Mouse (Mus musculus) heart, embryonic 14.5 days (tissue): ENCODE results near the gene Ech1. TPM values are rescaled to one million over a fixed set of nuclear protein-coding genes. Genes with fewer than 3 reads are reported as not detected.
"Not testable (repeated sequence)": the region's sequence is repeated elsewhere in the genome, so short reads cannot be mapped to it uniquely, and the experiment has no call there.

ENCODE experiments used
- ATAC-seq: fragments of 200-750 bp; cut with Nextera tagmentation; 2 replicates; pipeline ENCODE4 v1.8.0; 2017; ENCODE audit warnings: low read depth, moderate TSS enrichment; ENCODE audit not compliant: insufficient number of reproducible peaks, insufficient read depth, low FRiP score
- H3K27ac ChIP-seq, 2 experiments: fragments of 200-500 bp in 1 of 2; fragments of 300-500 bp in 1 of 2; sonication (generic) in 1 of 2; replicated peaks in 1 of 2; 2 replicates each; pipeline ENCODE4 v1.5.1; 2012 to 2014; ENCODE audit warnings: low read depth in 2 of 2, low read length in 2 of 2, control low read depth in 1 of 2, mild to moderate bottlenecking in 1 of 2, mixed read lengths in 1 of 2; ENCODE audit not compliant: control insufficient read depth in 1 of 2, insufficient read depth in 1 of 2
- H3K27me3 ChIP-seq: fragments of 300-500 bp; sonication (generic); 2 replicates; pipeline ENCODE4 v1.6.1; 2014; ENCODE audit warnings: mild to moderate bottlenecking, low read length, control low read depth; ENCODE audit not compliant: control insufficient read depth, insufficient read depth
- H3K36me3 ChIP-seq: fragments of 300-500 bp; sonication (generic); 2 replicates; pipeline ENCODE4 v1.6.1; 2014; ENCODE audit warnings: mild to moderate bottlenecking, control low read depth, low read length, mixed read lengths; ENCODE audit not compliant: control insufficient read depth, insufficient read depth
- H3K4me1 ChIP-seq, 2 experiments: fragments of 200-500 bp in 1 of 2; fragments of 300-500 bp in 1 of 2; sonication (generic) in 1 of 2; 2 replicates each; pipeline ENCODE4 v1.6.1; 2012 to 2014; ENCODE audit warnings: low read length in 2 of 2, control low read depth in 1 of 2, mixed read lengths in 1 of 2; ENCODE audit not compliant: control insufficient read depth in 2 of 2, insufficient read depth in 2 of 2
- H3K4me2 ChIP-seq: fragments of 300-500 bp; sonication (generic); 2 replicates; pipeline ENCODE4 v1.6.1; 2014; ENCODE audit warnings: mild to moderate bottlenecking, low read length
- H3K4me3 ChIP-seq, 2 experiments: fragments of 200-500 bp in 1 of 2; fragments of 300-500 bp in 1 of 2; sonication (generic) in 1 of 2; 2 replicates each; pipeline ENCODE4 v1.5.1; 2012 to 2014; ENCODE audit warnings: low read length in 2 of 2, mild to moderate bottlenecking in 2 of 2, control low read depth in 1 of 2, low read depth in 1 of 2, moderate library complexity in 1 of 2; ENCODE audit not compliant: control insufficient read depth in 1 of 2, insufficient read depth in 1 of 2
- H3K9ac ChIP-seq: fragments of 300-500 bp; sonication (generic); 2 replicates; pipeline ENCODE4 v1.6.1; 2014; ENCODE audit warnings: mild to moderate bottlenecking, low read length
- H3K9me3 ChIP-seq: fragments of 300-500 bp; sonication (generic); 2 replicates; pipeline ENCODE4 v1.6.1; 2016; ENCODE audit warnings: low read length, control low read depth; ENCODE audit not compliant: control insufficient read depth
- WGBS: fragments of 180-500 bp; shearing (Covaris S2); extraction: QIAGEN DNeasy Blood & Tissue Kit; methylation state at CpG from one replicate; pipeline ENCODE4 v1.1.7; 2014; 5-methylcytosine and 5-hydroxymethylcytosine counted together
- polyA plus RNA-seq: library from polyadenylated mRNA; unstranded; fragments of >200 nt; fragmentation: Nextera tagmentation; extraction: Ambion mirVana; gene quantifications from 2 replicates; pipeline ENCODE4 v1.2.1, GENCODE M21; 2014

The Ech1 gene
- polyA plus RNA-seq, 1 experiment from 2014 or later = 252 TPM

GRCm38 (mm10) chr7:28864288-28864750 lies 39.3 kb downstream of the Ech1 start:
- peak overlapping the region; percentile 23 for H3K4me2 ChIP-seq
- H3K27ac ChIP-seq = peak overlapping the region in 1 of 2 experiments; percentile 39; a peak in 1 of 4 replicates
- no peak overlapping the region for H3K4me3 ChIP-seq

DNA sequence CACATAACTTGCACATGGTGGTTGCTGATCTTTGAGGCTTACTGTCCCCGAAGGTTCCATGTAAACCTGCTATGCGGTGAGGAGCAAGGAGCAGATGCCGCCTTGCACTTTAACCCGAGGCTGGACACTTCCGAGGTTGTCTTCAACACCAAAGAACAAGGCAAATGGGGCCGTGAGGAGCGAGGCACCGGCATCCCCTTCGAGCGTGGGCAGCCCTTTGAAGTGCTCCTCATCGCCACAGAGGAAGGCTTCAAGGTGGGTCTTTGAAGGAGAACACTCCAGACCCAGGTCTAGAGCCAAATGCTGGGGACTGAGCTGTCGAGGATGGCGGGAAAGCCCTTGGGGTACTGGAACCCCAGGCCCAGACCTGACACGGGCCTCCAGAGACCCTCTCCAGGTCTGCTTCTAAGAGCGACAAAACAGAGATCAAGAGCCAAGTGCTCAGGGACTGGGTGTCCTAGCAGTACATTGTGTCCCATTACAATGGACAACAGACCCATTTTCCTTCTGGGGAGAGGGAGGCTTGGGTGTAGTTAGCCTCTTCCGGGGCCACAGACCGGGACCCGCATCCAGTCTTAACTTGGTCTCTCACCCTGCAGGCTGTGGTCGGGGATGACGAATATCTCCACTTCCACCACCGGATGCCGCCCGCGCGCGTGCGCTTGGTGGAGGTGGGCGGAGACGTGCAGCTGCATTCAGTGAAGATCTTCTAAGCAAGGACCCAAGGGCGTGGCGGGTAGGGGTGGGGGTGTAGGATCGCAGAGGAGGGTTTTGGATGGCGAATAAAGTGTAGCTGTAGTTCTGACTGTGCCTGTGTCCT lies 40.7 kb downstream of the Ech1 start:
- Histone ChIP-seq H3K36me3 (no peaks in the 10 kb centered on the region), H3K4me1 (peaks cover 19 to 20% of the 10 kb centered on the region in 2 experiments), H3K9me3 (0 out of 2 replicates have a peak, but pooled peaks cover 4% of the 10 kb centered on the region), H3K9ac (peak overlapping the region; percentile 49), H3K27ac (0 out of 4 replicates have a peak overlapping the region, but pooled peaks of 1 of the 2 experiments have one; percentile 14), H3K27me3 (no peaks in the 10 kb centered on the region), H3K4me2 (peak overlapping the region; percentile 59), H3K4me3 (peak overlapping the region; percentile 20 to 27)
- ATAC-seq = 0 out of 2 replicates have a peak, but pooled peaks have one; percentile 38
- 41% methylated on average over 33 of the region's 33 CpGs for WGBS

More at GRCm38 (mm10) chr7:28864288-28864750, 39.3 kb downstream of the Ech1 start:
- no peaks in the 10 kb centered on the region for H3K36me3 ChIP-seq
- H3K9me3 ChIP-seq = 0 out of 2 replicates have a peak, but pooled peaks cover 4% of the 10 kb centered on the region
- peaks cover 19 to 20% of the 10 kb centered on the region in 2 experiments for H3K4me1 ChIP-seq
- no peak for ATAC-seq
- H3K27me3 ChIP-seq = no peaks in the 10 kb centered on the region
- 34% methylated on average over 9 of the region's 9 CpGs for WGBS
- peak overlapping the region; percentile 8; the same call in 1 of the 2 replicates for H3K9ac ChIP-seq

DNA sequence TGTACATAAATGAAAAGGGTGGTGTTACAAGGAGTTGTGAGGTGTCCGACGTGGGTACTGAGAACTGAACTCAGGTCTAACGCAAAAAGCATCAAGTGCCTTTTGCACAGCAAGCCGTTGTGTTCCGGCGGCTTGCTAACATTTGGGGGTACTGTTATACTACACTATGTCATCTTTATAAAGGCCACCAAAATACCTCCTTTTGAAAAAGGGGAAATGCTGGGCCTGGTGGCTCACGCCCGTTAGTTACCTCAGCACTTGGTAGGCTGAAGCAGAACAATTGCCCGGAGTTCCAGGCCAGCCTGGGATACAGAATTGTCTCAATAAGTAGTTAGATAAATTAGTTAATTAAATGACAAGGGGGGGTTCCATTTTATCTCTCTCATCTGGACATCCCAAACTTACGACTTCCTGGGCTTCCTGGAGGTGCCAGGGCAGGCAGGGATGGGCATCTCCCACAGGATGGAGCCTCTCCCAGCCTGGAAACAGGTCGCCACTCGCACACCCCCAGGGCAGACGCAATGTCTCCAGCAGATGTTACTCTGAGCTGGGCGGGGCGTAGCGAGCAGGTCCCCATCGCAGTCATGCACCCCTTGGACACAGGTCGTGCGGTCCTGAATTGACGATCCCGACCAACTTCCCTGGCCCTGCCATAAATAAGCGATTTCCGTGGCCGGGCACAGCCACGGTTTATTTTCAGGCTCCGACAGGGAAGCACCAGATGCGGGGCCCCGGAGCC lies 41.9 kb downstream of the Ech1 start:
- 93% methylated on average over 28 of the region's 28 CpGs for WGBS
- H3K27me3 ChIP-seq = no peaks in the 10 kb centered on the region
- H3K27ac ChIP-seq = no peak overlapping the region
- H3K9me3 ChIP-seq = no peaks in the 10 kb centered on the region
- no peaks in the 10 kb centered on the region for H3K36me3 ChIP-seq
- H3K4me1 ChIP-seq = peaks cover 19 to 20% of the 10 kb centered on the region in 2 experiments
- no peak overlapping the region for H3K4me3 ChIP-seq
- H3K4me2 ChIP-seq = no peak overlapping the region
- no peak overlapping the region for H3K9ac ChIP-seq
- no peak for ATAC-seq

DNA sequence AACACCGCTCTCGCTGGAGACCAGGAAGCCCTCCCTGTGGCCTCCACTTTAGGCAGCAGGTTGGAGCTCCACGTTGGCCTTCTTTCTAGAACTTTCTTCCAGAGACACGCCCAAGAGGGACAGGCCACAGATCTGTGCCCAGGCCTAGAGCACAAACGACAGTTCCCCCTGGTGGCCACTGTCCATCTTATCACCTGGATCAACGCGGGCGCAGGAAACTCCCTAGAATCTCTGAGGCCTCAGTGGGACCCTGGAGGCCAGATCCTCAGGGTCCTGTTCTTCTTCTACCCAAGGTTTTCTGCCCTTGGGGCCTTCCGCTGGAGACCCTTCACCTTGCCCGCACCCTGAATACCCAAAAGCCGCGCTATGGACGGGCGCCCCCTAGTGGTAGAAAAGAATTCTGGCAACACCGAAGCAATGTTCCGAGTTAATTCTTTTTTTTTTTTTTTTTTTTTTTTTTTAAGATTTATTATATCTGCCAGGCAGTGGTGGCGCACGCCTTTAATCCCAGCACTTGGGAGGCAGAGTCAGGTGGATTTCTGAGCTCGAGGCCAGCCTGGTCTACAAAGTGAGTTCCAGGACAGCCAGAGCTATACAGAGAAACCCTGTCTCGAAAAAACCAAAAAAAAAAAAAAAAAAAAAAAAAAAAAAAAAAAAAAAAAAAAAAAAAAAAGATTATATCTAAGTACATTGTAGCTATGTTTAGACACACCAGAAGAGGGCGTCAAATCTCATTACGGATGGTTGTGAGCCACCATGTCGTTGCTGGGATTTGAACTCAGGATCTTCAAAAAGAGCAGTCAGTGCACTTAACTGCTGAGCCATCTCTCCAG lies 42.7 kb downstream of the Ech1 start:
- H3K27me3 ChIP-seq, H3K27ac ChIP-seq, H3K36me3 ChIP-seq, ATAC-seq, H3K9me3 ChIP-seq, H3K9ac ChIP-seq: not testable (repeated sequence)
- H3K4me3 ChIP-seq = peak overlapping the region in 1 of 2 experiments; percentile 20; a peak in 2 of 4 replicates
- peak overlapping the region; percentile 52 for H3K4me2 ChIP-seq
- 26% methylated on average over 23 of the region's 23 CpGs for WGBS
- peaks cover 19 to 20% of the 10 kb centered on the region in 2 experiments for H3K4me1 ChIP-seq

DNA sequence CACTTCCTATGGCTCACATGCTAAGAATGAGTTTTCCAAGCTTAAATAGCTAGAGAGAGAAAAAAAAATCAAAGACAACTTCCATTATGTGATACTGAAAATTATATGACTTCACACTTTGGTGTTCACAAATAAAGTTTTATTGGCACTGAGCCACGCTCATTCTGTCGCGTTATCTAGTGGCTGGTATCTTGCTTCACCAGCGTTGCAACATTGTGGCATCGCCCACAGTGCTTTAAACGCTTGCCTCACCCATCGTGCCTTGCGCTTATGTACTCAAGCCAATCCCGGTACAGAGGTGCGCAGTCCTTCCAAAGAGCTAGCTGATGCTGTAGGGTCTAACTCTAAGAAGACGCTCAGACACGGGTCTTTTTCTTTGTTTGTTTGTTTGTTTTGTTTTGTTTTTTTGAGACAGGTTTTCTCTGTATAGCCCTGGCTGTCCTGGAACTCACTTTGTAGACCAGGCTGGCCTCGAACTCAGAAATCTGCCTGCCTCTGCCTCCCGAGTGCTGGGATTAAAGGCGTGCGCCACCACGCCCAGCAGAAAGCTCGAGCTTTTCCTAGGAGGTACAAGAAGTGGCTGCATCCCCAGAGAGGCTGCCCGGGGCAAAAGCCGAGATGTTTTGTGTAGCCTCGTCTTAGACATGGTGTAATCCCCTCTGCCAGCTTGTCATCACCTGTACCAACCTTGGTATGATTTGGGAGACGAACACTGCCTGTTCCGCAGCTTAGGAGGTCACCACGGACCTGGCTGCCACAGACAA lies 46.1 kb downstream of the Ech1 start:
- H3K9ac ChIP-seq = no peak overlapping the region
- H3K4me3 ChIP-seq = no peak overlapping the region
- WGBS = 78% methylated on average over 24 of the region's 24 CpGs
- peaks cover 3 to 6% of the 10 kb centered on the region in 2 experiments; a peak in 2 of 4 replicates for H3K4me1 ChIP-seq
- H3K27ac ChIP-seq = no peak overlapping the region
- H3K9me3 ChIP-seq = no peaks in the 10 kb centered on the region
- ATAC-seq = no peak
- H3K27me3 ChIP-seq = no peaks in the 10 kb centered on the region
- H3K4me2 ChIP-seq = no peak overlapping the region
- H3K36me3 ChIP-seq = no peaks in the 10 kb centered on the region

DNA sequence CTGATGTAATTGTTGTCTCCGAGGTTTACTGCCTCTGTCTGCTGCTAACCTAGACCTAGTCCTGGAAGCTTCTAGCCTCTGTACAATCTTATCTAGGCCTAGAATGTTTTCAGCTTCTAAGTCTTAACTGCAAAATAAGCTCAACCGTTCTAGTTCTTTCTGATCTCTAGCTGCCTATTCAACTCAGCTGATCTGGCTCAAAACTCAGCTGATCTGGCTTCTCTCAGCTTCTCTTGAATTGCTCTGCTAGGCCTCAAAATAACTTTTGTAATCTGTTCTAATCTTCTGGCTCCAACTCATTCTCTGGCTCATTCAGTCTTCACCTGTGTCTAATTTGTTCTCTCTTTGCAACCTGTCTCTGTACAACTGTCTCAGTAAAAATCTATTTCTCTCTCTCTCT lies 49.5 kb downstream of the Ech1 start:
- no peak overlapping the region for H3K4me2 ChIP-seq
- H3K27ac ChIP-seq = no peak overlapping the region
- H3K27me3 ChIP-seq = no peaks in the 10 kb centered on the region
- ATAC-seq = no peak
- no peaks in the 10 kb centered on the region for H3K4me1 ChIP-seq
- no peak overlapping the region for H3K4me3 ChIP-seq
- no peak overlapping the region for H3K9ac ChIP-seq
- H3K36me3 ChIP-seq = no peaks in the 10 kb centered on the region
- 41% methylated on average over 2 of the region's 2 CpGs for WGBS
- H3K9me3 ChIP-seq = no peaks in the 10 kb centered on the region
